Mouse (Mus musculus) liver, embryonic 14.5 days (tissue): Measurements from ENCODE around the gene Gm4881. TPM values are rescaled to one million over a fixed set of nuclear protein-coding genes. Genes with fewer than 3 reads are reported as not detected.

Source experiments
- ATAC-seq: fragments of 200-750 bp; cut with Nextera tagmentation; 2 replicates; pipeline ENCODE4 v1.8.0; 2017; ENCODE audit warnings: moderate number of reproducible peaks, mild to moderate bottlenecking, moderate library complexity; ENCODE audit not compliant: insufficient read depth
- DNase-seq, 3 experiments: peaks; one replicate each; pipeline ENCODE4 v3.0.0-alpha.2; 2012 to 2013; ENCODE audit warnings: low read depth in 3 of 3, low spot score in 3 of 3
- H3K27ac ChIP-seq: fragments of 300-500 bp; sonication (generic); 2 replicates; pipeline ENCODE4 v1.5.1; 2014; ENCODE audit warnings: moderate library complexity, mild to moderate bottlenecking, control low read depth, inconsistent platforms
- H3K27me3 ChIP-seq: fragments of 300-500 bp; sonication (generic); 2 replicates; pipeline ENCODE4 v1.6.1; 2014; ENCODE audit warnings: mild to moderate bottlenecking, low read length, moderate library complexity; ENCODE audit not compliant: control insufficient read depth, insufficient read depth
- H3K36me3 ChIP-seq: fragments of 300-500 bp; sonication (generic); replicated peaks from 2 replicates; pipeline ENCODE4 v1.6.1; 2014; ENCODE audit warnings: low read depth; ENCODE audit not compliant: control insufficient read depth, insufficient read depth
- H3K4me1 ChIP-seq, 2 experiments: fragments of 200-500 bp in 1 of 2; fragments of 300-500 bp in 1 of 2; sonication (generic) in 1 of 2; replicated peaks; 2 replicates each; pipeline ENCODE4 v1.6.1; 2012 to 2014; ENCODE audit warnings: antibody characterized with exemption in 1 of 2, inconsistent platforms in 1 of 2, low read length in 1 of 2; ENCODE audit not compliant: control insufficient read depth in 2 of 2, insufficient read depth in 2 of 2
- H3K4me2 ChIP-seq: fragments of 300-500 bp; sonication (generic); 2 replicates; pipeline ENCODE4 v1.6.1; 2014; ENCODE audit warnings: low read depth, mild to moderate bottlenecking, control low read depth, moderate library complexity
- H3K4me3 ChIP-seq, 2 experiments: fragments of 200-500 bp in 1 of 2; fragments of 300-500 bp in 1 of 2; sonication (generic) in 1 of 2; 2 replicates each; pipeline ENCODE4 v1.5.1; 2012 to 2014; ENCODE audit warnings: low read depth in 2 of 2, low read length in 2 of 2, mild to moderate bottlenecking in 2 of 2, control low read depth in 1 of 2, inconsistent platforms in 1 of 2, moderate library complexity in 1 of 2; ENCODE audit not compliant: insufficient read depth in 1 of 2
- H3K9ac ChIP-seq: fragments of 300-500 bp; sonication (generic); replicated peaks from 2 replicates; pipeline ENCODE4 v1.6.1; 2014; ENCODE audit warnings: mild to moderate bottlenecking, control low read depth, moderate library complexity
- H3K9me3 ChIP-seq: fragments of 300-500 bp; sonication (generic); 2 replicates; pipeline ENCODE4 v1.6.1; 2016; ENCODE audit warnings: low read length, mixed read lengths; ENCODE audit not compliant: control insufficient read depth
- CTCF ChIP-seq: IDR thresholded peaks from 2 replicates; pipeline ENCODE4 v1.5.1; 2016; ENCODE audit warnings: antibody characterized with exemption, low read depth, control low read depth
- EP300 ChIP-seq: IDR thresholded peaks from 2 replicates; pipeline ENCODE4 v1.6.1; 2016; ENCODE audit warnings: antibody characterized with exemption, low read depth
- WGBS: fragments of 180-500 bp; shearing (Covaris S2); extraction: QIAGEN DNeasy Blood & Tissue Kit; methylation state at CpG from one replicate; pipeline ENCODE4 v1.1.7; 2014; ENCODE audit not compliant: insufficient replicate concordance; 5-methylcytosine and 5-hydroxymethylcytosine counted together
- polyA plus RNA-seq, 2 experiments: library from polyadenylated mRNA; depleted of rRNA in 1 of 2; stranded (reverse) in 1 of 2; unstranded in 1 of 2; fragments of >200 nt; fragmentation: Nextera tagmentation in 1 of 2; extraction: Ambion mirVana in 1 of 2; gene quantifications; 2 replicates each; pipeline versions ENCODE4 v1.2.1 to v1.2.3; 2012 to 2014

The Gm4881 gene
- polyA plus RNA-seq, 2 experiments: not detected

- ATAC-seq: no peak
- no peak for DNase-seq
- WGBS: 66% methylated on average over 2 of the region's 2 CpGs
- H3K4me1 ChIP-seq: peaks cover 0 to 5% of the 10 kb centered on the region in 2 experiments; a peak in 2 of 4 replicates
- no peak overlapping the region for H3K4me2 ChIP-seq
- peaks cover 32% of the 10 kb centered on the region for H3K36me3 ChIP-seq
- no peak overlapping the region for H3K4me3 ChIP-seq
- no peak overlapping the region for H3K9ac ChIP-seq
- TF ChIP-seq EP300 (no peak), CTCF (no peak)
- peak overlapping the region; percentile 3; the same call in 1 of the 2 replicates for H3K27ac ChIP-seq
- no peaks in the 10 kb centered on the region for H3K9me3 ChIP-seq
- no peaks in the 10 kb centered on the region for H3K27me3 ChIP-seq
These were observed 52.1 kb downstream of the Gm4881 start for GRCm38 (mm10) chr7:24892125-24892583.

- Histone ChIP-seq H3K27ac (peak overlapping the region; percentile 3; the same call in 1 of the 2 replicates), H3K4me3 (no peak overlapping the region), H3K4me1 (peaks cover 0 to 10% of the 10 kb centered on the region in 2 experiments; a peak in 2 of 4 replicates), H3K9me3 (no peaks in the 10 kb centered on the region), H3K27me3 (no peaks in the 10 kb centered on the region), H3K9ac (no peak overlapping the region), H3K4me2 (no peak overlapping the region), H3K36me3 (peaks cover 39% of the 10 kb centered on the region)
- 58% methylated on average over 3 of the region's 3 CpGs for WGBS
- ATAC-seq (no peak), DNase-seq (no peak)
- TF ChIP-seq EP300 (no peak), CTCF (no peak)
These were observed 52.8 kb downstream of the Gm4881 start for GRCm38 (mm10) chr7:24891241-24892124.

DNA sequence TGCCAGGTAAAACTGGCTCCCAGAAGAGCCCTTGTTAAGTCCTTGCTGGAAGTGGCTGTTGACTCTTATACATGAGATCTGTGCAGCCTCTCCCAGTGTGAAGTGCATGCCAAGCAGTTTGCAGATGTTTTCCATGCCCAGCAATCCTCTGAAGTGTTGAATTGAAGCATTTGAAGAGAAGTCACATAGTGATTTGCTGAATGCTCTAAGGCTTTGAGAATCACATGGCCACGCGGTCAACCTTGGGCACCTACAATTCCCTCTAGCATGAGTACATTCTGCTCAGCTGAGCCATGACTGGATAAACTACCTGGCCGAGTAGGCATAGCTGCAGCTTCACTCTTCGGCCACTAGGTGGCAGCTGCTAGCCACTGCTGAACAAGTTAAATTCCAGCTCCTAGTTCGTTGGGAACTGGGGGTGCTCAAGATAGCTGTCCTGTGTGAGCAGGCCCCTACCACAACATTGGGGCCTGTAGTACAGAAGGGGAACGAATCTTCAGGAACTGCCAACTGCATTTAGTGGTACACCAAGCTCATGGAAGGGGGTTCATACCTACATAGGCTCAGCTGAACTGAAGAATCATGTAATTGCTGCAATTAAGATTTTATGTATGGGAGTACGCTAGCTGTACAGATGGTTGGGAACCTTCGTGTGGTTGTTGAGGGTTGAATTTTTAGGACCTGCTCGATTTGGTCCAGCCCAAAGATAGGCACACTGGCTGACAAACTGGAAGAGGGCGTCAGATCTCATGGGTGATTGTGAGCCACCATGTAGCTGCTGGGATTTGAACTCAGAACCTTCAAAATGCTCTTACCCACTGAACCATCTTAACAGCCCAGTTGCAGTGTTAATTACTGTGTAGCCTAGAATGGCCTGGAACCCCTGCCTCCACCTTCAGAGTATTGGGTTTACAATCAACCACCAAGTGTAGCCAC, 53.7 kb downstream of the Gm4881 start:
- TF ChIP-seq EP300 (peak; percentile 9), CTCF (peak; percentile 100)
- H3K4me1 ChIP-seq: peaks cover 5 to 18% of the 10 kb centered on the region in 2 experiments; a peak in 3 of 4 replicates
- H3K4me2 ChIP-seq: no peak overlapping the region
- H3K9me3 ChIP-seq: no peaks in the 10 kb centered on the region
- DNase-seq: peak; percentile 66 to 75 (median 67)
- peaks cover 48% of the 10 kb centered on the region for H3K36me3 ChIP-seq
- H3K9ac ChIP-seq: no peak overlapping the region
- 18% methylated on average over 10 of the region's 10 CpGs for WGBS
- H3K27me3 ChIP-seq: no peaks in the 10 kb centered on the region
- H3K4me3 ChIP-seq: no peak overlapping the region
- H3K27ac ChIP-seq: no peak overlapping the region
- ATAC-seq: peak; percentile 68

GRCm38 (mm10) chr7:24889431-24890220, 54.7 kb downstream of the Gm4881 start:
- Histone ChIP-seq H3K27me3 (no peaks in the 10 kb centered on the region), H3K9me3 (no peaks in the 10 kb centered on the region), H3K4me2 (no peak overlapping the region), H3K27ac (peak overlapping the region; percentile 14), H3K9ac (no peak overlapping the region), H3K4me1 (peaks cover 5 to 18% of the 10 kb centered on the region in 2 experiments; a peak in 3 of 4 replicates), H3K36me3 (peaks cover 52% of the 10 kb centered on the region), H3K4me3 (no peak overlapping the region)
- 74% methylated on average over 6 of the region's 6 CpGs for WGBS
- peak; percentile 19 for ATAC-seq
- no peak for DNase-seq
- no peak for TF ChIP-seq CTCF
- no peak for TF ChIP-seq EP300
